Mouse (Mus musculus) ovary, postnatal 14 days (tissue): ENCODE results near the gene Col26a1.

ENCODE experiments used
- DNase-seq: peaks from one replicate; pipeline ENCODE4 v3.0.0; 2022; ENCODE audit warnings: low spot score

Gene Col26a1

GRCm38 (mm10) chr5:136882788-136883439 is at the start of gene Col26a1:
Gene Col26a1 (minus strand): TSS chr5:136883209.
- DNase-seq: peak; percentile 34

- no peak for DNase-seq
These were observed 48.9 kb upstream of the Col26a1 start for GRCm38 (mm10) chr5:136931896-136932295.

GRCm38 (mm10) chr5:136929073-136929472 is 46.1 kb upstream of the Col26a1 start:
- peak; percentile 82 for DNase-seq

- no peak for DNase-seq
These were observed 40.9 kb upstream of the Col26a1 start for GRCm38 (mm10) chr5:136923751-136924478.

- DNase-seq: no peak
These were observed 39.8 kb upstream of the Col26a1 start for GRCm38 (mm10) chr5:136922830-136923229.

- DNase-seq: no peak
These were observed 36.7 kb upstream of the Col26a1 start for GRCm38 (mm10) chr5:136919546-136920301.

GRCm38 (mm10) chr5:136918655-136919472 is 35.9 kb upstream of the Col26a1 start:
- DNase-seq: peak; percentile 57

GRCm38 (mm10) chr5:136917613-136918242 is 34.7 kb upstream of the Col26a1 start:
- DNase-seq: no peak

- no peak for DNase-seq
These were observed 31.2 kb upstream of the Col26a1 start for GRCm38 (mm10) chr5:136914183-136914582.

GRCm38 (mm10) chr5:136907991-136908857 is 25.2 kb upstream of the Col26a1 start, which contains the start of gene Ift22:
Gene Ift22 (plus strand): TSS chr5:136908150.
- peak; percentile 89 for DNase-seq

GRCm38 (mm10) chr5:136907587-136907986 is 24.6 kb upstream of the Col26a1 start:
- no peak for DNase-seq

GRCm38 (mm10) chr5:136905630-136906029 is 22.6 kb upstream of the Col26a1 start:
- no peak for DNase-seq

- DNase-seq: no peak
These were observed 21.6 kb upstream of the Col26a1 start for GRCm38 (mm10) chr5:136904621-136905020.

- DNase-seq: no peak
These were observed 12.5 kb upstream of the Col26a1 start for GRCm38 (mm10) chr5:136895529-136895963.

- no peak for DNase-seq
These were observed 12.0 kb upstream of the Col26a1 start for GRCm38 (mm10) chr5:136894840-136895528.

GRCm38 (mm10) chr5:136888539-136889355 is 5.7 kb upstream of the Col26a1 start:
- DNase-seq: no peak

- DNase-seq: no peak
These were observed 3.9 kb upstream of the Col26a1 start for GRCm38 (mm10) chr5:136886957-136887356.

- DNase-seq: no peak
These were observed 788 bp downstream of the Col26a1 start for GRCm38 (mm10) chr5:136882055-136882787.
